Mouse (Mus musculus) bone marrow, adult 2 months (tissue): Measurements from ENCODE around the gene Pinlyp. TPM values are rescaled to one million over a fixed set of nuclear protein-coding genes. Genes with fewer than 3 reads are reported as not detected.
A peak's percentile ranks its signal among the peaks of the same experiment; 100 is the strongest.

Experiments used
- H3K27ac ChIP-seq: fragments of 200-500 bp; 2 replicates; pipeline ENCODE4 v1.5.1; 2012; ENCODE audit warnings: low read depth, mild to moderate bottlenecking, control low read depth, inconsistent platforms, low read length; ENCODE audit not compliant: control insufficient read depth, poor library complexity, insufficient read depth
- H3K4me1 ChIP-seq: fragments of 200-500 bp; 2 replicates; pipeline ENCODE4 v1.6.1; 2011; ENCODE audit warnings: low read length; ENCODE audit not compliant: control insufficient read depth, insufficient read depth
- H3K4me3 ChIP-seq: fragments of 200-500 bp; replicated peaks from 2 replicates; pipeline ENCODE3; 2011; ENCODE audit warnings: mild to moderate bottlenecking, low read depth, low read length, control low read depth; ENCODE audit not compliant: control insufficient read depth
- CTCF ChIP-seq: fragments of 200-500 bp; IDR thresholded peaks from 2 replicates; pipeline ENCODE4 v1.5.1; 2011; ENCODE audit warnings: low read length, control low read depth; ENCODE audit not compliant: control insufficient read depth, insufficient read depth
- POLR2A ChIP-seq: fragments of 200-500 bp; IDR thresholded peaks from 2 replicates; pipeline ENCODE4 v1.6.1; 2011; ENCODE audit warnings: low read depth, mild to moderate bottlenecking, control low read depth, low read length, borderline replicate concordance; ENCODE audit not compliant: control insufficient read depth
- WGBS: fragments of 180-500 bp; shearing (Covaris S2); methylation state at CpG from one replicate; pipeline ENCODE4 v1.1.7; 2018; 5-methylcytosine and 5-hydroxymethylcytosine counted together
- polyA plus RNA-seq: library from polyadenylated mRNA; stranded (reverse); fragments of >200 nt; gene quantifications from 2 replicates; pipeline ENCODE4 v1.2.4, GENCODE M21; 2011; ENCODE audit warnings: low replicate concordance; ENCODE audit not compliant: missing spikeins, insufficient read depth, insufficient read length

The Pinlyp gene
- polyA plus RNA-seq, 1 experiment: not detected

GRCm38 (mm10) chr7:24534301-24534700, 11.6 kb downstream of the Pinlyp start:
- H3K4me3 ChIP-seq: no peak overlapping the region
- no peak for TF ChIP-seq CTCF
- TF ChIP-seq POLR2A: no peak
- 93% methylated on average over 19 of the region's 19 CpGs for WGBS
- H3K27ac ChIP-seq: no peak overlapping the region
- H3K4me1 ChIP-seq: peaks cover 1% of the 10 kb centered on the region; the same call in 1 of the 2 replicates

GRCm38 (mm10) chr7:24533806-24534205, 12.1 kb downstream of the Pinlyp start:
- Histone ChIP-seq H3K4me1 (peaks cover 1% of the 10 kb centered on the region; the same call in 1 of the 2 replicates), H3K4me3 (no peak overlapping the region), H3K27ac (no peak overlapping the region)
- no peak for TF ChIP-seq POLR2A
- TF ChIP-seq CTCF: no peak
- 90% methylated on average over 42 of the region's 42 CpGs for WGBS

- H3K4me1 ChIP-seq: peaks cover 1% of the 10 kb centered on the region; the same call in 1 of the 2 replicates
- 93% methylated on average over 28 of the region's 28 CpGs for WGBS
- H3K4me3 ChIP-seq: no peak overlapping the region
- TF ChIP-seq CTCF: no peak
- no peak; the same call in 1 of the 2 replicates for TF ChIP-seq POLR2A
- no peak overlapping the region for H3K27ac ChIP-seq
These were observed 12.8 kb downstream of the Pinlyp start for GRCm38 (mm10) chr7:24533031-24533571.

GRCm38 (mm10) chr7:24531211-24531971, 14.5 kb downstream of the Pinlyp start:
- 2% methylated on average over 43 of the region's 43 CpGs for WGBS
- Histone ChIP-seq H3K4me3 (peak overlapping the region; percentile 50), H3K4me1 (peaks cover 1% of the 10 kb centered on the region; the same call in 1 of the 2 replicates), H3K27ac (peak overlapping the region; percentile 33; the same call in 1 of the 2 replicates)
- TF ChIP-seq CTCF: peak; percentile 79
- 0 out of 2 replicates have a peak, but pooled peaks have one; percentile 29 for TF ChIP-seq POLR2A

GRCm38 (mm10) chr7:24530062-24530931, 15.6 kb downstream of the Pinlyp start, which contains the start of gene Irgq:
Gene Irgq (plus strand): TSS chr7:24530689.
- peak within 1 kb of the TSS; percentile 77 for H3K4me3 ChIP-seq
- peak within 1 kb of the TSS; percentile 76 for H3K27ac ChIP-seq
- peaks cover 1% of the 10 kb centered on the region; the same call in 1 of the 2 replicates for H3K4me1 ChIP-seq
- TF ChIP-seq CTCF (no peak), POLR2A (no peak; the same call in 1 of the 2 replicates)
- under 1% methylated on average over 44 of the region's 44 CpGs for WGBS

GRCm38 (mm10) chr7:24529580-24529979, 16.3 kb downstream of the Pinlyp start:
- Histone ChIP-seq H3K27ac (no peak overlapping the region), H3K4me3 (peak overlapping the region; percentile 77), H3K4me1 (peaks cover 1% of the 10 kb centered on the region; the same call in 1 of the 2 replicates)
- no peak for TF ChIP-seq CTCF
- TF ChIP-seq POLR2A: no peak
- WGBS: 48% methylated on average over 11 of the region's 11 CpGs

- 73% methylated on average over 11 of the region's 11 CpGs for WGBS
- Histone ChIP-seq H3K27ac (no peak overlapping the region), H3K4me1 (peaks cover 1% of the 10 kb centered on the region; the same call in 1 of the 2 replicates), H3K4me3 (no peak overlapping the region)
- TF ChIP-seq CTCF: no peak
- no peak for TF ChIP-seq POLR2A
These were observed 17.1 kb downstream of the Pinlyp start for GRCm38 (mm10) chr7:24528861-24529260.
